Mouse (Mus musculus): ENCODE results near the gene Zcchc17. TPM values are rescaled to one million over a fixed set of nuclear protein-coding genes. Genes with fewer than 3 reads are reported as not detected.

The Zcchc17 gene
- total and polyA plus RNA-seq, 2 experiments from 2014 or later: 27.7 to 102 TPM

- Histone ChIP-seq H3K36me3 (ENCODE audit: insufficient read depth, low read length) (peaks cover 36% of the 10 kb centered on the region), H3K4me2 (ENCODE audit: low read depth, low read length, poor library complexity, severe bottlenecking) (no peak overlapping the region), H3K4me3 (ENCODE audit: low read depth, low read length) (no peak overlapping the region), H3K27ac (ENCODE audit: low read depth, low read length) (no peak overlapping the region), H3K27me3 (ENCODE audit: insufficient read depth, low read length) (no peaks in the 10 kb centered on the region), H3K9ac (replicated peaks; ENCODE audit: low read length, poor library complexity, severe bottlenecking) (no peak overlapping the region), H3K9me3 (ENCODE audit: low read length) (no peaks in the 10 kb centered on the region), H3K4me1 (ENCODE audit: insufficient read depth, low read length) (no peaks in the 10 kb centered on the region; the same call in 1 of the 2 replicates)
- ATAC-seq (ENCODE audit: low FRiP score) (no peak), DNase-seq (ENCODE audit: low spot score) (no peak)
- WGBS: 75% methylated on average over 5 of the region's 5 CpGs
- no peak for TF ChIP-seq CTCF (IDR thresholded peaks at IDR 0.05)
Observed at GRCm38 (mm10) chr4:130323607-130324006, 36.1 kb downstream of the Zcchc17 start.

DNA sequence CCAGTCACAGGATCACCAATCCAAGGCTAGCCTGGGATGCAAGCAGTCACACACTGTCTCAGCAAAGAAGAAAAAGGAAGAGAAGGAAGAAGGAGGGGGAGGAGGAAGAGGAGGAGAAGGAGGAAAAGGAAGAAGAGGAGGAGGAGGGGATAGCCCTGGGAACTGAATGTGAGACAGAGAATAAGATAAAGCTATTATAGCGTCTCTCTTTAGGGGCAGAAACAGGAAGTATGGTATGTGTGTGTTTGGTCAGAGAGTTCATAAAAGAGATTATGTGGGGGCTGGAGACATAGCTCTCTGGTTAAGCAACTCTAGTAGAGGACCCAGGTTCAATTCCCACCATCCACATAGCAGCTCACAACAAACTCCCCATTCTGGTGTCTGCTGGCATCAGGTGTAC, 36.6 kb downstream of the Zcchc17 start:
- H3K9me3 ChIP-seq (ENCODE audit: low read length): no peaks in the 10 kb centered on the region
- TF ChIP-seq CTCF (IDR thresholded peaks at IDR 0.05): no peak
- H3K36me3 ChIP-seq (ENCODE audit: insufficient read depth, low read length): peaks cover 40% of the 10 kb centered on the region
- no peak overlapping the region for H3K9ac ChIP-seq (replicated peaks; ENCODE audit: low read length, poor library complexity, severe bottlenecking)
- no peaks in the 10 kb centered on the region for H3K27me3 ChIP-seq (ENCODE audit: insufficient read depth, low read length)
- 85% methylated on average over 1 of the region's 1 CpGs for WGBS
- no peaks in the 10 kb centered on the region; the same call in 1 of the 2 replicates for H3K4me1 ChIP-seq (ENCODE audit: insufficient read depth, low read length)
- H3K27ac ChIP-seq (ENCODE audit: low read depth, low read length): no peak overlapping the region
- H3K4me3 ChIP-seq (ENCODE audit: low read depth, low read length): no peak overlapping the region
- no peak for ATAC-seq (ENCODE audit: low FRiP score)
- DNase-seq (ENCODE audit: low spot score): no peak
- H3K4me2 ChIP-seq (ENCODE audit: low read depth, low read length, poor library complexity, severe bottlenecking): no peak overlapping the region

- DNase-seq (ENCODE audit: low spot score): no peak
- Histone ChIP-seq H3K4me2 (ENCODE audit: low read depth, low read length, poor library complexity, severe bottlenecking) (no peak overlapping the region), H3K27ac (ENCODE audit: low read depth, low read length) (no peak overlapping the region), H3K4me3 (ENCODE audit: low read depth, low read length) (no peak overlapping the region), H3K27me3 (ENCODE audit: insufficient read depth, low read length) (no peaks in the 10 kb centered on the region), H3K4me1 (ENCODE audit: insufficient read depth, low read length) (no peaks in the 10 kb centered on the region; the same call in 1 of the 2 replicates), H3K9me3 (ENCODE audit: low read length) (no peaks in the 10 kb centered on the region), H3K36me3 (ENCODE audit: insufficient read depth, low read length) (peaks cover 45% of the 10 kb centered on the region), H3K9ac (replicated peaks; ENCODE audit: low read length, poor library complexity, severe bottlenecking) (no peak overlapping the region)
- 81% methylated on average over 7 of the region's 7 CpGs for whole genome bisulfite sequencing
- ATAC-seq (ENCODE audit: low FRiP score): no peak
- TF ChIP-seq CTCF (IDR thresholded peaks at IDR 0.05): no peak
Observed at GRCm38 (mm10) chr4:130322567-130322966, 37.2 kb downstream of the Zcchc17 start.

GRCm38 (mm10) chr4:130321640-130322039, 38.1 kb downstream of the Zcchc17 start:
- no peak overlapping the region for H3K9ac ChIP-seq (replicated peaks; ENCODE audit: low read length, poor library complexity, severe bottlenecking)
- WGBS: 97% methylated on average over 7 of the region's 7 CpGs
- no peak overlapping the region for H3K4me3 ChIP-seq (ENCODE audit: low read depth, low read length)
- H3K4me2 ChIP-seq (ENCODE audit: low read depth, low read length, poor library complexity, severe bottlenecking): no peak overlapping the region
- no peak overlapping the region for H3K27ac ChIP-seq (ENCODE audit: low read depth, low read length)
- peaks cover 44% of the 10 kb centered on the region for H3K36me3 ChIP-seq (ENCODE audit: insufficient read depth, low read length)
- H3K27me3 ChIP-seq (ENCODE audit: insufficient read depth, low read length): no peaks in the 10 kb centered on the region
- DNase-seq (ENCODE audit: low spot score) (no peak), ATAC-seq (ENCODE audit: low FRiP score) (no peak)
- no peaks in the 10 kb centered on the region for H3K9me3 ChIP-seq (ENCODE audit: low read length)
- H3K4me1 ChIP-seq (ENCODE audit: insufficient read depth, low read length): no peaks in the 10 kb centered on the region; the same call in 1 of the 2 replicates
- TF ChIP-seq CTCF (IDR thresholded peaks at IDR 0.05): no peak

DNA sequence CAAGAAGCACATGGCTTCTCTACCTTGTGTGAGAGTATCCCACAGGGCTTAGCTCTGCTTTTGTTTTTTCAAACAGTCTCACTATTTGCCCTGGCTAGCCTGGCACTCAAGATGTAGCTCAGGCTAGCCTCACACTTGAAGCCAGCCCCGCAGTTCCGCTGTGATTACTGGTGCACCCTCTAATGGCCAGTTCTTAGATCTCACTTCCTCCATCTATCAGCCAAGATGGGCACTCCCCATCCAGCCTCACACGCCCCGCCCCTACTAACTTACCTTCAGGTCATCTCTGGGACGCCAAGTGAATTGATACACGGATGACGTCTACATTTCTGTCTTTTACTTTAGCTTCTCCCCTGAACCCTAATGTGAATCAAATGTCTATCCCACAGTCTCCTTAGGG, 40.2 kb downstream of the Zcchc17 start:
- no peaks in the 10 kb centered on the region; the same call in 1 of the 2 replicates for H3K4me1 ChIP-seq (ENCODE audit: insufficient read depth, low read length)

GRCm38 (mm10) chr4:130318122-130318521, 41.6 kb downstream of the Zcchc17 start:
- no peaks in the 10 kb centered on the region for H3K9me3 ChIP-seq (ENCODE audit: low read length)
- WGBS: 71% methylated on average over 3 of the region's 3 CpGs
- no peaks in the 10 kb centered on the region for H3K27me3 ChIP-seq (ENCODE audit: insufficient read depth, low read length)
- no peak overlapping the region for H3K4me3 ChIP-seq (ENCODE audit: low read depth, low read length)
- no peak overlapping the region for H3K27ac ChIP-seq (ENCODE audit: low read depth, low read length)
- no peak overlapping the region for H3K4me2 ChIP-seq (ENCODE audit: low read depth, low read length, poor library complexity, severe bottlenecking)
- peaks cover 39% of the 10 kb centered on the region for H3K36me3 ChIP-seq (ENCODE audit: insufficient read depth, low read length)
- TF ChIP-seq CTCF (IDR thresholded peaks at IDR 0.05): no peak
- DNase-seq (ENCODE audit: low spot score) (no peak), ATAC-seq (ENCODE audit: low FRiP score) (no peak)
- H3K4me1 ChIP-seq (ENCODE audit: insufficient read depth, low read length): no peaks in the 10 kb centered on the region
- H3K9ac ChIP-seq (replicated peaks; ENCODE audit: low read length, poor library complexity, severe bottlenecking): no peak overlapping the region

More for the DNA sequence above, 40.2 kb downstream of the Zcchc17 start:
- Histone ChIP-seq H3K9ac (replicated peaks; ENCODE audit: low read length, poor library complexity, severe bottlenecking) (no peak overlapping the region), H3K36me3 (ENCODE audit: insufficient read depth, low read length) (peaks cover 42% of the 10 kb centered on the region), H3K4me2 (ENCODE audit: low read depth, low read length, poor library complexity, severe bottlenecking) (no peak overlapping the region), H3K27me3 (ENCODE audit: insufficient read depth, low read length) (no peaks in the 10 kb centered on the region), H3K9me3 (ENCODE audit: low read length) (no peaks in the 10 kb centered on the region), H3K4me3 (ENCODE audit: low read depth, low read length) (no peak overlapping the region), H3K27ac (ENCODE audit: low read depth, low read length) (no peak overlapping the region)
- ATAC-seq (ENCODE audit: low FRiP score): no peak
- TF ChIP-seq CTCF (IDR thresholded peaks at IDR 0.05): 0 out of 2 replicates have a peak, but pooled peaks have one; percentile 7
- DNase-seq (ENCODE audit: low spot score): no peak
- 92% methylated on average over 7 of the region's 7 CpGs for WGBS
